Mouse (Mus musculus) monocyte, adult 2 months (primary cell): ENCODE measurements around the gene Zfp958.
"Not testable (repeated sequence)": the region's sequence is repeated elsewhere in the genome, so short reads cannot be mapped to it uniquely, and the experiment has no call there.

ENCODE experiments used
- DNase-seq, 2 experiments: peaks; one replicate each; pipeline ENCODE4 v3.0.0; 2022; ENCODE audit warnings: low spot score in 2 of 2, low read depth in 1 of 2

Gene Zfp958

DNA sequence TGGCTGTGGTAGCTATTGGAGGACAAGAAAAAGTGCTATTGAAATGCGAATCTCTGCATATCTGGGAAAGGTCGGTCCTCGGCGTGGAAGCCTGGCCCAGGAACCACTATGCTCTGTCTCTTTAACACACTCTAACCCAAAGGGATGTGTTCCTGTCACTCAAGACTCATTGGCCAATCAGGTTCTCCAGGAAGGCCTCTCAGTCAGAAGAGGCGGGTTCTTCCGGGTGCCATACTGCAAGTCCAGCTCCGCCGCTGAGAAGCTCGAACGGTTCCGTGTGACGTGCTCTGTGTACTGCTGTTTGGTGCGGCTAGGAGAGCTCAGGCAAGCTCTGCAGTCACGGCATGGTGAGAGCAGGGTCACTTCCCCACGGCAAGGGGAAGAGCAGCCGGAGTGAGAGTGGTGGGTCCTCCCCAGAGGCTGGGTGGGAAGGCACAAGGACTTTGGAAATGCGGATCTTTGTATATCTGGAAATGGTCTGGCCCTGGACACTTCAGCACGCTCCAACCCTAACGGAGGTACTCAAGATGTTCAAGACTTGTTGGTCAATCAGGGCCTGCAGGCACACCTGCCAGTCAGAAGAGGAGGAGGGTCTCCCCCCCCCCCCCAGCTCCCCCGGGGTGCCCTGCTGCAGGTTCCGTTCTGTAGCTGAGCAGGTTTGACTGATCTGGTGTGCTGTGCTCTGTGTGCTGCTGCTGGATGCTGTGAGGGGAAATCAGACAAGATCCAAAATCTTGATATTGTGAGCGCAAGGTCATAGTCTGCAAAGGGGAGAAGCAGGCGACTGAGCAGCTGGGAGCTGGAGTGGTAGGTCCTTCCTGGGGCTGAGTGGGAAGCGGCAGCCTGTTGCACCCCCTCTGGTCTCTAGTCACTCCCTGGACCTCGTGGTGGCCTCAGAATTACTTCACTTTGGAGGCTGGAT lies at the start of gene Zfp958:
Gene Zfp958, plus strand, starts transcription at position 236 of the 922 bp plus-strand sequence.
- DNase-seq: peak; percentile 76 to 78

DNA sequence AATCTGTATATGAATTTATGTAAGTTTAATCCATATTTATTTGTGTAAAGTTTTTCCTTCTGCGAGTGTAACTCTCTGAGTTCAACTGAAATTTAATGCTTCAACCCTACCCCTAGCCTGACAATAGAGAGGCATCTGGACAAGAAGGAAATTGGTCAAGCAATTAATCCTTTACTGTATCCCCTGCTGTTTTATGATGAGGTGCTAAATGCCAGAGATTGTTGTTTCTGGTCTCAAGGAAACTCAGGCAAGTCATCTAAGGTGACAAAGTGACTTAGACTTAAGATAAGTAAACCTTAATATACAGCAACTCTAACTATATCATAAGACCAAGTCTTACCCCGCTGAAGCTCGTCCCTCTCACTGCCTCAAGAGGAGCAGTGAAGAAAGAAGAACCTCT lies 31.0 kb upstream of the Zfp958 start:
- no peak for DNase-seq

DNA sequence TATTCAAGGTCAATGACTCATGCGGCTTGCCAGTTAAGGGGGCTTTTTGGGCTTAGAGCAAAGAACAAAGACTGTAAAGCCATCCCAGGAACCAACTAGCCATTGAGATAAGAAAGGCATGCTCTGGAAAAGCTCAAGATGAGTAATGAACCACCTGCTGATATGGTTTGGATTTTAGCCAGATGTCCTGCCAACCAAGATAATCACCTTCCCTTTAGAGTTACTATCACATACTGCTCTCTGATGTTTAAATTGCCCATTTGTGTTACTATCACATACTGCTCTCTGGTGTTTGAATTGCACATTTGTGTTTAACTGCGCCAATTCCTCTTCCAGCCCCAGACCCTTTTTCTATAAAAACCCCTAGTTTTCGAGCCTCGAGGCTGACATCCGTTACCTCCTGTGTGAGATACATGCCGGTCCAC lies 30.2 kb upstream of the Zfp958 start:
- DNase-seq: no peak

DNA sequence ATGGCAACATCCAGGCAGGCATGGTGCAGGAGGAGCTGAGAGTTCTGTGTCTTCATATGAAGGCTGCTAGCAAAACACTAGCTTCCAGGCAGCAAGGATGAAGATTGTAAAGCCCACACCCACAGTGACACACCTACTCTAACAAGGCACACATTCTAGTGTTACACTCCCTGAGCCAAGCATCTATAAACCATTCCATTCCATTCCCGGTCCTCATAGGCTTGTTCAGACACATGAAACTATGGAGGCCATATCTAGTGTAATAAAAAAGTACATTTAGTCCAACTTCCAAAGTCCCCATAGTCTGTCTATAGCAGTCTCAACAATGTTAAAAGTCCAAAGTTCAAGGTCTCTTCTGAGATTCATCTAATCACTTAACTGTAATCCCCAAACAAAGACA lies 28.3 kb upstream of the Zfp958 start:
- no peak for DNase-seq

DNA sequence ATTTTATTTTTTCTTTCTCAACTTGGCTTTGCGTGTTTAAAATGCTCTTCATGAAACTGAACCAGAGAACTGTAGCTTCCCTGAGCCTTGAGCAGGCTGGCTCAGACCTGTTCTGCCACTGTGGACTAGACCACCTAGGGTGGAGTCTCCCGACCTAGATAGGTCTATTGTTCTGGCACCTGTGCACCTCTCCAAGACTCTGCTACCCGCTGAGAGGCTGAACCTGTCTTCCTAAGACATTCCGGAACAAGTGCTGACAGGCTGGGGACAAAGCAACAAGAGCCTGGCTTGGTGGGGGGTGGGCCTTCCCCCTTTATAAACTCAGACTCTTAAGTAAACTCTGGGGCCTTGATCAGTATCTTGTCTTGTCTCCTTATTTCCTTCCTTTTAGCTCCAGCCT lies 26.6 kb upstream of the Zfp958 start:
- no peak for DNase-seq

DNA sequence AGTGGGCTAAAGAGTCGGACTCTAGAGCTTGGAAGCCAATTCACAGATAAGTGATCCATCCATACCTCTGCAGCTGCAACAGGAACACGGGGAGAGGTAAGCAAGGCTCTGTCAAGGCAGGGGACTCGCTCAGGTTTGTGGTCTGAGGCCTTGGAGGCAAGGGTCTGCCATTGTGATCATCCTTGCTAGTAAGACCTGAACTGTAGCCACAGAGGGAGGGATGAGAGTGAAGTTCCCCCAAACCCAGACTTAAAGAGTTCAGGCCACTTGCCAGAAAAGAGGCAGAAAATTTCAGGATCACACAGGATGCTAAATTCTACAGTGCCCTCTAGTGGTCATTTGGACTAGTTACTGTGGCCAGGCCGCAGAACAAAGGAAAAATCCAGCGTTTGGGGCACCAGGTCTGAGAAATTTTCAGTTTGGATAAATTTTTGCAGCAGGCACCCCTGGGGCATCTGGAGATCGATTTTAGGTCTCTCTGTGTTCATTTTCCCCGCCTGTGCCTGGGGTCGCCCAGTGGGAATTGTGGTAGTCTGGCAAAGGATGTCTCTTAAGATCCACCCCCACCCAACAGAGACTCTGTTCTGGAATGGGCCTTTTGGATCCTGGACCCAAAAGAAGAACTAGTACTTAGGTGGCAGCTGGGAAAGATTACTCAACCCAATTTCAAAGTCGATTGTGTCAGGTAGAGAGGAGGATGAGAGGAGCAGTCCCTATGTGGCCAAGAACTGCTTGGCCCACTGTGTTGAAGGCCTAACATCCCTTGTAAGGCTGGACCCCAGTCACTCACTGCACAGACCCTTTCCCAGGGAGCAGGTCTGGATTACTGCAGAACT lies 24.6 kb upstream of the Zfp958 start:
- DNase-seq: no peak

DNA sequence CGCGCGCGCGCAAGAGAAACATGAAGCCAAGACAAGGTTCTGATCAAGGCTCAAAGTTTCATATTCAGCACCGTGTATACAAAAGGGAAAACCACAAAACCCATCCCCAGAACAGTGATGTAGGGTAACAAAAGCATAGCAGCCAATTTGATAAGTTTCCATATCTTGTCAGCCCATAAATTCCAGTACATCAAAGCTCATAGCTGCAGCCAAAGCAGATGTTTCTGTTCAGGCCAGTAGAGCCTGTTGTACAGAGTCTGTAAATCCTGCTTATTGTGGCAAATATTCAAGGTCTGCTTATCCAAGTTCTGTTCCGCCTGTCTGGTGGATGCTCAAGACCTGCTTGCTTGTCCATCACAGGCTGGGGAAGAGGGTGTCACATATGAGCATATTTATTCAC lies 4.1 kb upstream of the Zfp958 start:
- no peak for DNase-seq

DNA sequence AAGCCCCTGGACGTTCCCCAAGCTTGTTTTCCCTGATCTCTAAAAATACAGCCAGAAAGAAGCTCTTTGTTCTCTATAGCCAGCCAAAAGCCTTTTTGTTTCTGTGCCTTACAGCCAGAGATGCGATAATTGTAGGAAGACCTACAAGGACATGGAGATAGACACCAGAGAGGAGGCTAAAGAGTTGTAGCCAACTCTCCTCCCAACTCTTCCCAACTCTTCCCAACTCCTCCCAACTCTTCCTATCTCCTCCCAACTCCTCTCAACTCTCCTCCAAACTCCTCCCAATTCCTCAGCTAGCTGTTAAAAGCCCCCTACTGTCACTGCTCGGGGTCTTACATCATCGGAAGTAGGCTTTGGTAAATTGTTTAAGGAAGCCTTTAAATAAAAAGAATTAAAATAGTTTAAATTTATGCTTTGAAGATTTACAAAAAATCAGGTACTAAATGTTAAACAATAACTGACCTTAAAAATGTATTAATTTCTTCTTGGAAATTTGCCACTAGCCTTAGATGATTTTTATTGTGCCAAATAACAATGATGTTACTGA lies 1.3 kb upstream of the Zfp958 start:
- not testable (repeated sequence) for DNase-seq

DNA sequence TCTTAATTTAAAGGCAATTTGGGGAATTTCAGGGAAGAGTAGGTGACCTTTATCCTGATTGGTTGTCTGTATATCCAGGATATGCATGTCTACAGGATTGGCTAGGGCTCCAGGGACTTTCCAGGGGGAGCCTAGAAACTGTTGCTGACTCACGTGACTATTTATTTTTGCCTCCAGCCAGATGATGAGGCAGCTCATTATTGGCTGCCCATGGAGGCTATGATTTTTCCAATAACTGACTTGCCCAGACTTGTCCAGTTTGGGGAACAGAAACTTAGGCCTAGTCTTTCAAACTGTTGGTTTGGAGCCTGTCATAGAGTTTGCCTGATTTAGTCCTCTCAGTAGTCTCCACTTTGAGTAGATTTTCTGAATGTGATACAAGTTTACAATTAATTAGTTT lies 14.4 kb downstream of the Zfp958 start:
- no peak for DNase-seq

DNA sequence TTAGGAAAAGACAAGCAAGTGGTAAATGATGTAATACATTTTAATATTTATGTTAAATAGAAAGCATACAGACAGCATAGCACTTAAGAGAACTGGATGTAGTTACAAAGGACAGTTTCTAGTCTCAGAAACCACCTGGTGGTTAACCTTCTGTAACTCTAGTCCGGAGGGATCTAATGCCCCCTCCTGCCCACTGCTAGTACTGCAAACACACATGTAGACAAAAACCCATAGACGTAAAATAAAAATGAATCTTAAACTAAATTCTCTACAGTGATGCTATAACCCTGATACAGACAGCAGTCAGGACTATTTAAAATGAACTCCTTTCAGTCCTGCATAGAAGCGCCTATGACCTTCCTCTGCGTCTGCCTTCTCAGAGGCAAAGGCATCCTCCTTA lies 24.1 kb downstream of the Zfp958 start:
- no peak for DNase-seq

DNA sequence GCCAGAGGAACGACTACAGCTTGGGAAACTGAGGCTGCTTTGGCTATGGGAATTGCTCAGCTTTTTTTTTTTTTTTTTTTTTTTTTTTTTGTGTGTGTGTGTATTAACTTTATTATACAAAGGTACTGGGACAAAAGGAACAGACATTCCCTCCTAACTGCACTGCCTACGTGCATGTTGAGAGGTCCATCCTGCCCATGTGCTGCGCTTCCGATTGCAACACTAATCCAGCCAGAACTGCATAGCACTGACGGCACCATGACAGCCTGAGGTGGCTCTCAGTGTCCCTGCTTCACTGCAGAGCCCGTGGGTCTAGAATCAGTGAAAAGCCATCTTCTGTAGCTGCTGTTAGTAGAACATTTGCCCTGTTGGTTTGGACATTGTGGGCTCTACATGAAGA lies 30.0 kb downstream of the Zfp958 start:
- not testable (repeated sequence) for DNase-seq

DNA sequence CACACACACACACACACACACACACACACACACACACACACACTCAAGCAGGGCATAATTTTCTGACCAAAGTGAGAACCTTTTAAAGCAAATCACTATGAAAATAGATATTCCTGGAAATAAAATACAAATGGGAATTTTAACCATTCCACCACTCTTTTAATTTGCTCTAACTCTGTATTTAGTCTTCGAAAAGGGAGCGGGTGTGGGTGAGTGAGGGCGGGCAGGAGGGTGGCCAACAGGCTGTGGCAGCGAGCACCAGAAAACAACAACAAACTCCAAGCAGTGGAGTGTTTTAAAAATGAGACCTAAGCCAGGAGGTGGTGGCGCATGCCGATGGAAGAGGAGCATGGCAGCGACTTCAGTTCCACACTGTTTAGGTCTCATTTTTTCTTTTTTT lies 43.6 kb downstream of the Zfp958 start:
- no peak for DNase-seq

DNA sequence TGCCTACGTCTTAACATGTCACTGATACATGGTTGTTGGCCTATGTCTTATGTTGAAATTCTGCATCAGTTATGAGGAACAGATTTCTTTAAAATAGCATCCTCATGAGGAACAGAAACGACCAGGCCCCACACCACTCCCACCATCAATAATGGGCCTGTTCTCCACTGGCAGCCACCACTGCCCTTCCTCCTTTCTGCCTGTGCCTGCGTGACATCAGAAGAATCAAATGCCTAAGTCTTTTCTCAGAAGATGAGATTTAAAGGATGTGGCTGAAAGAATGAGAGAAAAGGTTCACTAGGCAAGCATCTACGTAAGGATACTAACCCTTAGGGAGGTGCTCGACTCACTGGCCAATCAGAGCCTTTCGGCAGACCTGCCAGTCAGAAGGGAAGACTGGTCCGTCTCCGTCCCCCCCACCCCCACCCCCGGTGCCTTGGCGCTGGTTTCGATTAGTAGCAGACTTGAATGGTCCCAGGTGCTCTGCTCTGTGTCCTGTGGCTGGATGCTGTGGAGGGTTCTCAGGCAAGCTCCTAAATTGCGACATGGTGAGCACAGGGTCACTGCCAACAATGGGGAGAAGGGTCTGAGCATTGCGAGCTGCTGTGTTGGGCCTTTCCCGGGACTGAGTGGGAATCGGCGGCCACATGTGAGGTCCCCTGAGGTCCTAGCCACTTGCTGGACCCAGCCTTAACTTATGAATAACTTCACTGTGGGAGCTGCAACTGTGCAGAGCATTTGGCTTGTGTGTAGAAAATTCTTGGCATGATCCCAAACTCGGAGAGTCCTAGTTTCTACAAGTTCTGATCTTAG lies 62.4 kb downstream of the Zfp958 start:
- DNase-seq: peak in 1 of 2 experiments; percentile 6

DNA sequence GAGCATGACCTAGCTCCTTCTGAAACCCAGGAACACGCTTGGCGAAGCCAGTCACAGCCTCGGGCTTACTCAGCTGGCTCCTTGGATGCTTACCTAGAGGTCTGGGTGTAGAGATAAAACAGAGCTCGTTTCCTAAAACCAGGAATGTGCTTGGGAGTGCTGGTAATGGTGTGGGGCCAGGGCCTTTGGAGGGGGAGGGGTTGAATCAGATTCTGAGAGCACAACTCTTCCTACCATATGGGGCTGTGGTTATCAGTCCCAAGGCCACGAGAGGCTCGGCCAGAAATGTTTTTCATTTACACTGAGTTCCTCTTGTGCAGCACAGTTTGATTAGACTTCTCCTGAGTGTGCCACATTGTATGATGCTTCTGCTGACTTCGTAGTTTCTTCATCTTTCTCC lies 63.6 kb downstream of the Zfp958 start:
- no peak for DNase-seq

DNA sequence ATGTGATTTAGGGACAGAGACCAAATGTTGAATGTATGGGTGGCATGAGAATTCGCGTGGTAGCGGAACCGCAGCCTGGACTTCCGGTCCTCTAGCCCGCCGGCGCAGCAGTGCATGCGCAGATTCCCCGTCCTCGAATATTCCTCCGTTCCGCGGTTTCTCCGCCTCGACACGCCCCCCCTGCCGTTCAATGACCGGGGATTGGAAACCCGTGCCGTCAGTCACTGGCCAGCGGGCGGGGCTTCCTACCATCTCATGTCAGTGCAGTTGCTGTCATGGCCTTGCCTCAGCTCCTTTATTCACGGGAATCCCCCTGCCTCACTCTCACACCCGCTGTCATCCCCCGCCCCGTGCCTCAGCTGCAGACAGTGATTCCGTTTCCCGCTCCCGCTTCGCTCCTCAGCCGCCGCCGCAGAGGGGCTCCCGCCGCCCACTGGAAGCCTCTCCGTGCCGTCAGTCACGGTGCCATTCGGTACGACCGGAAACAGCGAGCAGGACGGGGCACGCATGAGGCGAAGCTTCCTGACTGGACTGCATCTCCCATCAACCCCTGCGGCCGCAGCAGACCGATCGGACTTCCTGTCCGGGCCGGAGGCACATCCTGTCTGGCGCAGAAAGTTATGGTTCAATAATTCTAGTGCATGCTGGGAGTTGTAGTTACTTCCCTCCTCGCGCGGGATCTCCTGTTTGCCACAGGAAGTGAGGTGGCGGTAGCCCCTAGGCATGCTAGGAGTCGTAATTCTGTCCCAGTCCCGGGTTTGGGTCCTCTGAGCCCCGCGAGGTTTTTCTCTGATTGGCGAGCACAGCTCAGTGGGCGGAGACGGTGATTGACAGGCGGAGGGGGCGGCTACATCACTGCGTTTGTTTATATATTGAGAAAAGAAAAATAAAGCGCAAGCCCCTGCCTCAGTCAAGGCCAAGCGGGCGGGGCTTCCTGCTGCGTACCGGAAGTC lies 64.6 kb downstream of the Zfp958 start:
- peak; percentile 95 for DNase-seq

DNA sequence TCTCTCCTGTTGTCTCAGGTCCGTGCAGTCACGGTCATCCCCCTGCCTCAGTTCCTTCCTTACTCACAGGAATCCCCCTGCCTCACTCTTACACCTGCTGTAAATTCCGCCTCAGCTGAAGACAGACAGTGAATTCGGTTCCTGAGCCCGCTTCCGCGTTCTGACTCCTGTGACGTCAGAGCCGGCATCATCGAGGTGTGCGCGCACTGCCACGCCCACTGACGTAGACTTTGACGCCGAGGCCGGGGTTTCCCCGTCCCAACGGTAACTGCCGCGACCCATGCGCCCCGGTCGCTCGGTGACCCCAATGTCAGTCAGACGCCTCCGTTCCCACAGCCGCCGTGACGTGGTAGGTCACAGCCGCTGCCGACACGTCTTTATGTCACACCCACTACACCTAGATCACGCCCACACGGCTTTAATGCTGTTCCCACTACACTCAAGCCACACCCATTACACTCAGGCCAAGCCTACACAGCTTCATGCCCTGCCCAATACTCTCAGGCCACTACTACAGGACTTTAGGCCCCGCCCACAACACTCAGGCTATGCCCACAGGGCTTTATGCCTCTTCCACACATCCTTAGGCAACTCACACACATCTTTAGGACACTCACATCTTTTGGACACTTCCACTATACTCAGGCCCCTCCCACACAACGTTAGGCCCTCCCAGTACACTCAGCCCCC lies 65.4 kb downstream of the Zfp958 start:
- peak; percentile 95 to 96 for DNase-seq

DNA sequence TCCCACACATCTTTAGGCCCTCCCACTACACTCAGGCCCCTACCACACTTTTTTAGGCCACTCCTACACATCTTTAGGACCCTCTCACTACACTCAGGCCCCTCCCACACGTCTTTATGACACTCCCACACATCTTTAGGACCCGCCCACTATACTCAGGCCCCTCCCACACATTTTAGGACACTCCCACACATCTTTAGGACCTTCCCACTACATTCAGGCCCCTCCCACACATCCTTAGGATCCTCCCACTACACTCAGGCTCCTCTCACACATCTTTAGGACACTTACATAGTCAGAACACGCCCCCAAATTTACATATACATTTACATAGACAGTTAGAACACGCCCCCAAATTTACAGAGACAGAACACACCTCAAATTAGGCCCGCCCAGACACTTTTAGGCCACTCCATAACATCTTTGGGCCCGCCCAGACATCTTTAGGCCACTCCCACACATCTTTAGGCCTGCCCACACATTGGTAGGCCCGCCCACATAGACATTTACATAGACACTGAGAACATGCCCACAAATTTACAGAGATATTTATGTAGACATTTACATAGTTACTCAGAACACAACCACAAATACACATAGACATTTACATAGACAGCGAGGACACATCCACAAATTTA lies 66.1 kb downstream of the Zfp958 start:
- peak in 1 of 2 experiments; percentile 2 for DNase-seq

DNA sequence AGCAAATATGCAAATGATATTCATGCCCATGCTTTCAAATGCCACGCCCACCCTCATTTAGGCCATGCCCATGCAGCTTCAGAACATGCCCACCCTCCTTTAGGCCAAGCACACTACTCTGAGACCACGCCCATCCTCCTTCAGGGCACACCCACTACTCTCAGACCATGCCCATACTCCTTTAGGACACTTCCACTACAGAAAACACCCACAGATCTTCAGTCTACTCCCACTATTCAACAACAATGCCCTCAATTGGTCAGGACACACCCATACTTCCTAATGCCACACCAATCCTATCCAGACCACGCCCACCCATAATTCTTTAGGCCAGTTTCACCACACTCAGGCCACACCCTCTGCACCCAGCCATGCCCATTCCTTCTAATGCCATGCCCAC lies 66.8 kb downstream of the Zfp958 start:
- DNase-seq: no peak
